Mouse (Mus musculus) frontal cortex, postnatal 14 days (tissue): ENCODE measurements around the gene Hk2.

Experiments
- DNase-seq, 2 experiments: peaks; one replicate each; pipeline ENCODE4 v3.0.0; 2022; ENCODE audit warnings: low spot score in 2 of 2

The Hk2 gene

GRCm38 (mm10) chr6:82774321-82774764 lies at the start of gene Hk2:
Hk2 (minus strand) TSS chr6:82774454.
- DNase-seq, result peak; percentile 69 to 70

GRCm38 (mm10) chr6:82821758-82822253 lies 47.6 kb upstream of the Hk2 start:
- no peak for DNase-seq

- no peak for DNase-seq
Measured at GRCm38 (mm10) chr6:82820716-82821115, 46.5 kb upstream of the Hk2 start.

GRCm38 (mm10) chr6:82814821-82815220 lies 40.6 kb upstream of the Hk2 start:
- no peak for DNase-seq

GRCm38 (mm10) chr6:82807984-82808700 lies 33.9 kb upstream of the Hk2 start:
- DNase-seq, result no peak

- no peak for DNase-seq
Measured at GRCm38 (mm10) chr6:82806971-82807370, 32.7 kb upstream of the Hk2 start.

- no peak for DNase-seq
Measured at GRCm38 (mm10) chr6:82806503-82806902, 32.2 kb upstream of the Hk2 start.

GRCm38 (mm10) chr6:82805894-82806293 lies 31.6 kb upstream of the Hk2 start:
- no peak for DNase-seq

- DNase-seq, result no peak
Measured at GRCm38 (mm10) chr6:82804984-82805383, 30.7 kb upstream of the Hk2 start.

- DNase-seq, result no peak
Measured at GRCm38 (mm10) chr6:82798202-82798737, 24.0 kb upstream of the Hk2 start.

GRCm38 (mm10) chr6:82797300-82797839 lies 23.1 kb upstream of the Hk2 start:
- no peak for DNase-seq

- no peak for DNase-seq
Measured at GRCm38 (mm10) chr6:82790864-82791263, 16.6 kb upstream of the Hk2 start.

- no peak for DNase-seq
Measured at GRCm38 (mm10) chr6:82783906-82784305, 9.7 kb upstream of the Hk2 start.

- no peak for DNase-seq
Measured at GRCm38 (mm10) chr6:82780802-82781393, 6.6 kb upstream of the Hk2 start.

- no peak for DNase-seq
Measured at GRCm38 (mm10) chr6:82780369-82780768, 6.1 kb upstream of the Hk2 start.

GRCm38 (mm10) chr6:82777124-82777654 lies 2.9 kb upstream of the Hk2 start:
- DNase-seq, result no peak

GRCm38 (mm10) chr6:82775386-82775785 lies 1.1 kb upstream of the Hk2 start:
- no peak for DNase-seq

GRCm38 (mm10) chr6:82773261-82774131 lies 758 bp downstream of the Hk2 start:
- no peak for DNase-seq

GRCm38 (mm10) chr6:82772451-82773101 lies 1.7 kb downstream of the Hk2 start:
- no peak for DNase-seq

GRCm38 (mm10) chr6:82771981-82772409 lies 2.3 kb downstream of the Hk2 start:
- DNase-seq, result no peak

- no peak for DNase-seq
Measured at GRCm38 (mm10) chr6:82771059-82771458, 3.2 kb downstream of the Hk2 start.
